Mouse (Mus musculus): ENCODE measurements around the gene Wdfy4. TPM values are rescaled to one million over a fixed set of nuclear protein-coding genes. Genes with fewer than 3 reads are reported as not detected.

The Wdfy4 gene
- total RNA-seq, 2 experiments from 2014 or later: 2.2 TPM

- no peak for DNase-seq
These were observed 4.6 kb upstream of the Wdfy4 start for GRCm38 (mm10) chr14:33189849-33190423.

- DNase-seq: no peak
These were observed 3.9 kb upstream of the Wdfy4 start for GRCm38 (mm10) chr14:33189230-33189629.

DNA sequence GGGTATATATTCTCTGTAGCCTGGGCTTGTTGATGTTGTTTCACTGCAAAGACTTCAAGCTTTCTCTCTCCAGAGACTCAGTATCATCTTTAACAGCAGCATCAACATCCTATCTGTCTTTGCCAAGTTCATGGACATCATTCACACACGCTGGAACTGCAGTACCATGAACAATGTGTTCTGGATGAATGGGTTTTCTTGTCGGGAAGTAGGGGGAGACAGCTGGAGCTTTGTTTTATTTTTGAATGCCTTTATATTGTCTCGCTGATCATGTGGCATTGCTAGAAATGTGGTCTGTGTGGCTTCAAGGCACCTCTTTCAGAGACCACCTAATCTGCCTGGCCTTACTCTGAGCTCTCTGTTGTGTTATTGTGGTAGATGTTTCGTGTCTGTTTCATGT lies 1.9 kb upstream of the Wdfy4 start:
- DNase-seq: no peak

DNA sequence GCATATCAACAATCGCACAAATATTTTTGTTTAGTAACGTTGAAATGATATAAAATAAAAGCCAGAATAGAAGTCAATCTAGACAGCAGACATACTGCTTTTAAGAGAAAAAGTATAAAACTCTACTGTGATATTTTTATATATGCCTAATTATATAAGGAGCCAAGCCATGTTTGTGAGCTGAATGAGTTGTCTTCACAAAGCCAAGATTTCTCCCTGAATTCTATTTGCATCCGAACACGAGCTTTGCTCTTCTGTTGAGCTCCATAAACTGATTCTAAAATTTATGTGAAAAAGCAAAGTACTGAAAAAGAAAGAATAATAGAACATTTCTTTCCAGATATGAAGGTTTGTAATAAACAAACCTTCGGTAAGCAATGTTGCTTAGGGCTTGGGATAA lies 5.2 kb downstream of the Wdfy4 start:
- DNase-seq: no peak

- DNase-seq: peak; percentile 29
These were observed 10.1 kb downstream of the Wdfy4 start for GRCm38 (mm10) chr14:33175059-33175821.

DNA sequence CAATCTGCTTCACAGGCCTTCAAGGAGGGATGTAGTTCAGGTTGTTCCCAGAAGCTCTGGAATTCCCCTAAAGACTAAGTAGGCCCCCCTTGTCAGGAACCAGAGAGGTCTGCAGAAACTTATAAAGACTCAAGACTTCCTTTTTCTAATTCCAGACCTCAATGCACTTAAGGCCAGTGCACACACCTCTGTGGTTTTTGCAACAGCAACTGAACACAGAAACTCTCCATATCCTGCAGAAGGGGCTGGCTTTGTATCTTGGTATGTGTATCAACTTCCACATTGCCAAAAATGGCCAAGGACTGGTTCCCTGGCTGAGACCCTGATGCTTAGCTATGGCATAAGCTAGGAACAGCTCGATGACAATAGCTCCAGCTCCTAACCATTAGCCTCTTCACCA lies 13.4 kb downstream of the Wdfy4 start:
- DNase-seq: no peak

- no peak for DNase-seq
These were observed 16.6 kb downstream of the Wdfy4 start for GRCm38 (mm10) chr14:33168750-33169149.

GRCm38 (mm10) chr14:33162238-33162637 lies 23.1 kb downstream of the Wdfy4 start:
- DNase-seq: no peak

- no peak for DNase-seq
These were observed 27.0 kb downstream of the Wdfy4 start for GRCm38 (mm10) chr14:33158268-33158667.

DNA sequence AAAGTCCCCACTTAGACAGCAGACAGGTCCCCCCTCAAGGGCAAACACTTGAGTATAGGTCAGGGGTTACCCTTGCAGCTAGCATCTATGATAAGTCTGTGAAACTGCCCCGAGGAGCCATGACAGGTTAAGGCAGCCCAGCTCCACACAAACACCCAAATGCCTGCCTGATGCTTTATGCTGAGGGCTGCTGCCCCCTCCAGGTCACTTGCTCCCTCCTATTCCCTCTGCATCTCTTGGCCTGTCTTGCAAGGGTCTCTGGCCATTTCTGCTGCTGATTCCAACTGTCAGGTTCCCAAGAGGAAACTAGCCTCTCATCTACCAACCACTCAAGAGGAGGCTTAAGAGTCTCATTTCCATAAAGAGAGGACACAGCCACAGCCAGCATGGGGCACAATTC lies 32.4 kb downstream of the Wdfy4 start:
- DNase-seq: peak; percentile 47

- DNase-seq: peak; percentile 16
These were observed 39.0 kb downstream of the Wdfy4 start for GRCm38 (mm10) chr14:33146287-33146686.

DNA sequence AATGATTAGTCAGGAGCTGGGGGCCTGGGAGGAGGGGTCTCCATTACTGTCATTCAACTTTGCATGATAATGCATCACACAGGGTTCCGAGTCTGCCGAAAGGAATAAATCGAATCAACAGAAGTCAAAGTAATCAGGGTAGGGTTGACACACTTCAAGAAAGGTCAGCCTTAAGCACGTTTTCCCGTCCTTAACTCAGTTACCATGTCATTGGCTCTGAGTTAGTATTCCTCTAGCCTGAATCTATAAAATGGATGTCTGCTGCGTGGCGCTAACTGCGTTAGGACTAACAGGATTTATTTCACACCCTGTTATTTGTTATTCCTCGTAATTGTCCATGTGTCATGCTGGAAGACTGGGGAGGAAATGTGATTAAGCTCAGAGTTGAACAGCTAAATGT lies 48.5 kb downstream of the Wdfy4 start:
- no peak for DNase-seq

DNA sequence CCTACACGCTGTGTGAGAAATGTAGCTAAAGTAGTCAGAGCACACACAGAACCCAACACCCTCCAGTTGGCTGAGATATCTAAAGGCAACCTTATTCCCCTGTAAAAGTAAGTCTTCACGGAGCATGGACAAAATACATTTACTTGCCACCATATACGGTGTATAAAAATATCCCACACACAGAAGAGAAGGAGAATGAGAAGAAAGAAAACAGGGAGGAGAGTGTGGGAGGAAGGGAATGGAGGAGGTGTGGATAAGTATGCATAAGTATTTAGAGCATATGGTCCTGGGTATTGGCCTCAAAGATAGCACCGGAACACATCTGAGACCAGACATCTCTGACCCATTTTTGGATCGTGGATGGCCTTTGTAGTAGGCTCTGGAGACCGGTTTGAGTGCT lies 50.1 kb downstream of the Wdfy4 start:
- DNase-seq: no peak

DNA sequence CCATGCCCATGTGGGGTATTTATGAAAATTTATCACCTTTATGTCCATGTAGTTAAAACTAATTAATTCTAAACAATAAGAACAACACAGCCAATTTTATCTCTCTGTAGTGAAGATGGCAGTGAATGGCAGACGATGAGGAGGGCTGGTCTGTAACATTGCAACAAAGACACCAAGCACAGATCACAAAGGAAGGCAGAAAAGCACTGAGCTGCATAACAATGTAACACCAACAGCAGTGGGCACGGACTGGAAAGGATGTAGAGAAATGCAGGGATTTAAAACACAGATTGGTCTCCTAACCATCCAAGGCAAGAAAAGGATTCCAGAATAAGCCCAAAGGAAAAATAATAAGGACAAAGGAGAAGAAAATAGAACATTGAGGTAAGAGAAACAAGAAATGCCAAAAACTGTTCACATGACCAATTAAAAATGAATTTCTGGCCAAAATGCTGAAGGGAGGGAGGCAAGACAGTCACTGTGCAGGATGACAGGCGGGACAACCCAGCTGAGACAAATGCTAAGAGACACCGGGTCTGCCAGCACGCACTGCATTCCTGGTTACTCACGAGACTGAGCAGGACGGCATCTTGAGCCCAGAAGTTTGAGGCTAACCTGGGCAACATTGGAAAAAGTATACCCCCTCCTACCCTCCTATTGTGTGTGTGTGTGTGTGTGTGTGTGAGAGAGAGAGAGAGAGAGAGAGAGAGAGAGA lies 54.1 kb downstream of the Wdfy4 start:
- no peak for DNase-seq

GRCm38 (mm10) chr14:33116590-33116989 lies 68.7 kb downstream of the Wdfy4 start:
- no peak for DNase-seq

DNA sequence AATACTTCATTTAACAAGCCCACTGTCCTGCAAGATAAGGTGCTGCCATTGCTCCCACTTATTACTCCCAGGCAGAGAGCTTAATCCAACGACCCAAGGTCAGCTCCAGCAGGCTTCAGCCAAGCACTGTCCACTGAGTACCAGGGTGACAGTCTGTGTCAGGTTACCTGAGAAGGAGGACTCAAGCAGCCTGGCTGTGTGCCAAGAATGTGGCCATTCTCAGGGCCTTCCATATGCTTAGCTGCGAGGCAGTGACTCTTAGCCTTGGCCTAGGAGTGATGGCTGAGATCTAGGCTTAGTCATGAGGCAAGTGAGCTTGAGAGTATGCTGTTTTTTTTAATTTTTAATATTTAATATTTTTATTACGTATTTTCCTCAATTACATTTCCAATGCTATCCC lies 80.5 kb downstream of the Wdfy4 start:
- DNase-seq: no peak

- DNase-seq: no peak
These were observed 83.7 kb downstream of the Wdfy4 start for GRCm38 (mm10) chr14:33101609-33102008.

DNA sequence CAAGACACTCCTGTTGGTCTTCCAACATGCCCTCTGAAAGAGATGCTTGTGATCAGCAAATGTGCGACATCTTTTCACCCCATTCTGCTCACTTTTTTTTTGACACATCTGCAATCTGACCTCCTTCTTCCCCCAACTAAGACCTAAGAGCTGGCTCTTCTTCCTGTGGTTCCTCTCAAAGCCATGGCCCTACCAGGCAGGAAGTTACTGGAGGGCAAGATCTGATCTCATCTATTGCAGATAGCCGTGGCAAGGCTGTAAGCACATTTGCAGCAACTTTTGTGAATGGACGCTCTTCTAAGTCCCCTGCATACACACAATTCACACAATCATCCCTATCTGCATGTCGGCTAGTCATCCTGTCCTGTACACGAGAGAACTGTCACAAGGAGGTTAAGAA lies 85.4 kb downstream of the Wdfy4 start:
- no peak for DNase-seq

- no peak for DNase-seq
These were observed 86.2 kb downstream of the Wdfy4 start for GRCm38 (mm10) chr14:33099111-33099510.

GRCm38 (mm10) chr14:33096462-33096861 lies 88.8 kb downstream of the Wdfy4 start:
- no peak for DNase-seq

GRCm38 (mm10) chr14:33083326-33083725 lies 102.0 kb downstream of the Wdfy4 start:
- DNase-seq: no peak

DNA sequence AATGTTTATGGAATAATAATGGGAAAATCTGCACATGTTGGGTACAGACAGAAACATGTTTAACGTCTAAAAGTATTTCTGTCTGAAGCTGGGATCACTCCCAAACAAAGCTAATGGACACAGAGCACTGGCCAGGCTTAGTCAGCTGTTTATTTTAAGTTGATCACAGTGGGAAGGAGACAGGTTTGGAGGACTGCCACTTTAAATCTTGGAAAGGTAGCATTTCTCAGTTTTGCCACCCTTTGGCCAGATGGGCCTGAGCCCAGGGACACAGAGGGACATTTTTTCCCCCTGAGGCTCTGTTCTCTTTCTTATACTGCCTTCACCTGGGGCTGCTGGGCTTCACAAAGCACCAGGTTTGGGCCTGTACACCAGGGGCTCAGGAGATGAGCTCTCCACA lies 103.0 kb downstream of the Wdfy4 start:
- DNase-seq: no peak

GRCm38 (mm10) chr14:33081370-33081860 lies 103.9 kb downstream of the Wdfy4 start:
- no peak for DNase-seq

- DNase-seq: no peak
These were observed 106.7 kb downstream of the Wdfy4 start for GRCm38 (mm10) chr14:33078596-33078995.
